Mouse (Mus musculus) testis, adult 2 months (tissue): ENCODE measurements around the gene Camta2.

Experiments used
- CTCF ChIP-seq: fragments of 200-500 bp; IDR thresholded peaks from 2 replicates; pipeline ENCODE4 v1.5.1; 2012; ENCODE audit warnings: low read depth, mild to moderate bottlenecking, inconsistent platforms, low read length, moderate library complexity; ENCODE audit not compliant: control insufficient read depth, insufficient read depth, insufficient replicate concordance
- POLR2A ChIP-seq: fragments of 200-500 bp; IDR thresholded peaks from 2 replicates; pipeline ENCODE4 v1.6.1; 2012; ENCODE audit warnings: low read depth, mild to moderate bottlenecking, inconsistent platforms, low read length, moderate library complexity; ENCODE audit not compliant: control insufficient read depth

GRCm38 (mm10) chr11:70637764-70638163 lies 50.1 kb downstream of the Camta2 start:
- TF ChIP-seq POLR2A (no peak), CTCF (no peak)
